Mouse (Mus musculus) limb, embryonic 11.5 days (tissue): ENCODE measurements around the gene Crk. TPM values are rescaled to one million over a fixed set of nuclear protein-coding genes. Genes with fewer than 3 reads are reported as not detected.
"Not testable (repeated sequence)": the region's sequence is repeated elsewhere in the genome, so short reads cannot be mapped to it uniquely, and the experiment has no call there.

ENCODE experiments used
- ATAC-seq: fragments of 200-750 bp; cut with Nextera tagmentation; 2 replicates; pipeline ENCODE4 v1.8.0; 2017; ENCODE audit warnings: low read depth; ENCODE audit not compliant: insufficient number of reproducible peaks, low FRiP score, low TSS enrichment
- DNase-seq: peaks from one replicate; pipeline ENCODE4 v3.0.0-alpha.2; 2015; ENCODE audit warnings: low spot score
- H3K27ac ChIP-seq: fragments of 300-500 bp; sonication (generic); replicated peaks from 2 replicates; pipeline ENCODE4 v1.5.1; 2014; ENCODE audit warnings: low read depth, mild to moderate bottlenecking, low read length
- H3K27me3 ChIP-seq: fragments of 300-500 bp; sonication (generic); 2 replicates; pipeline ENCODE4 v1.6.1; 2014; ENCODE audit warnings: mild to moderate bottlenecking, low read length, mixed read lengths; ENCODE audit not compliant: control insufficient read depth, insufficient read depth
- H3K36me3 ChIP-seq: fragments of 300-500 bp; sonication (generic); 2 replicates; pipeline ENCODE4 v1.6.1; 2014; ENCODE audit warnings: mild to moderate bottlenecking, low read length, moderate library complexity, mixed read lengths; ENCODE audit not compliant: control insufficient read depth, insufficient read depth
- H3K4me1 ChIP-seq: fragments of 300-500 bp; sonication (generic); 2 replicates; pipeline ENCODE4 v1.6.1; 2014; ENCODE audit warnings: low read length, mixed read lengths; ENCODE audit not compliant: control insufficient read depth, insufficient read depth
- H3K4me2 ChIP-seq: fragments of 300-500 bp; sonication (generic); 2 replicates; pipeline ENCODE4 v1.6.1; 2014; ENCODE audit warnings: low read depth, mild to moderate bottlenecking, moderate library complexity; ENCODE audit not compliant: severe bottlenecking
- H3K4me3 ChIP-seq: fragments of 300-500 bp; sonication (generic); 2 replicates; pipeline ENCODE4 v1.5.1; 2014; ENCODE audit warnings: low read depth, low read length
- H3K9ac ChIP-seq: fragments of 300-500 bp; sonication (generic); 2 replicates; pipeline ENCODE4 v1.6.1; 2014; ENCODE audit warnings: mild to moderate bottlenecking, low read length
- H3K9me3 ChIP-seq: fragments of 300-500 bp; sonication (generic); 2 replicates; pipeline ENCODE4 v1.6.1; 2016; ENCODE audit warnings: low read length; ENCODE audit not compliant: control insufficient read depth
- WGBS: fragments of 180-500 bp; shearing (Covaris S2); extraction: QIAGEN DNeasy Blood & Tissue Kit; methylation state at CpG from one replicate; pipeline ENCODE4 v1.1.7; 2014; 5-methylcytosine and 5-hydroxymethylcytosine counted together
- polyA plus RNA-seq: library from polyadenylated mRNA; unstranded; fragments of >200 nt; fragmentation: Nextera tagmentation; extraction: Ambion mirVana; gene quantifications from 2 replicates; pipeline ENCODE4 v1.2.1, GENCODE M21; 2014

Gene Crk
- polyA plus RNA-seq, 1 experiment from 2014 or later = 107 TPM

- Histone ChIP-seq H3K9me3 (no peaks in the 10 kb centered on the region), H3K36me3 (no peaks in the 10 kb centered on the region), H3K4me2 (no peak overlapping the region), H3K27ac (no peak overlapping the region), H3K27me3 (no peaks in the 10 kb centered on the region), H3K4me3 (no peak overlapping the region), H3K9ac (no peak overlapping the region), H3K4me1 (no peaks in the 10 kb centered on the region)
- 88% methylated on average over 8 of the region's 8 CpGs for WGBS
- no peak for DNase-seq
- ATAC-seq = no peak
These were observed 37.7 kb downstream of the Crk start for GRCm38 (mm10) chr11:75716661-75717325.

- no peak overlapping the region for H3K4me2 ChIP-seq
- H3K27me3 ChIP-seq = no peaks in the 10 kb centered on the region
- DNase-seq (no peak), ATAC-seq (no peak)
- no peak overlapping the region for H3K4me3 ChIP-seq
- H3K9ac ChIP-seq = no peak overlapping the region
- H3K27ac ChIP-seq = no peak overlapping the region
- 49% methylated on average over 4 of the region's 4 CpGs for WGBS
- H3K36me3 ChIP-seq = no peaks in the 10 kb centered on the region
- no peaks in the 10 kb centered on the region for H3K9me3 ChIP-seq
- no peaks in the 10 kb centered on the region for H3K4me1 ChIP-seq
These were observed 43.3 kb downstream of the Crk start for GRCm38 (mm10) chr11:75722339-75722738.

GRCm38 (mm10) chr11:75727168-75727567 lies 48.1 kb downstream of the Crk start:
- WGBS = 73% methylated on average over 2 of the region's 2 CpGs
- no peak overlapping the region for H3K4me3 ChIP-seq
- no peaks in the 10 kb centered on the region for H3K27me3 ChIP-seq
- no peak overlapping the region for H3K27ac ChIP-seq
- no peak overlapping the region for H3K4me2 ChIP-seq
- H3K9ac ChIP-seq = no peak overlapping the region
- DNase-seq (no peak), ATAC-seq (no peak)
- H3K9me3 ChIP-seq = no peaks in the 10 kb centered on the region
- H3K36me3 ChIP-seq = no peaks in the 10 kb centered on the region
- H3K4me1 ChIP-seq = no peaks in the 10 kb centered on the region

GRCm38 (mm10) chr11:75727659-75728058 lies 48.6 kb downstream of the Crk start:
- H3K27me3 ChIP-seq, H3K9ac ChIP-seq, H3K4me1 ChIP-seq, DNase-seq, ATAC-seq, H3K27ac ChIP-seq, H3K4me2 ChIP-seq, H3K4me3 ChIP-seq, H3K36me3 ChIP-seq, H3K9me3 ChIP-seq: not testable (repeated sequence)
- 94% methylated on average over 5 of the region's 6 CpGs for WGBS

GRCm38 (mm10) chr11:75732434-75733226 lies 53.6 kb downstream of the Crk start, which contains the start of gene Ywhae:
Gene Ywhae, plus strand, starts transcription at chr11:75732869.
- ATAC-seq (peak; percentile 90), DNase-seq (peak; percentile 96)
- H3K36me3 ChIP-seq = peaks cover under 1% of the 10 kb centered on the region; the same call in 1 of the 2 replicates
- no peaks in the 10 kb centered on the region for H3K9me3 ChIP-seq
- H3K4me3 ChIP-seq = peak within 1 kb of the TSS; percentile 97
- no peaks in the 10 kb centered on the region for H3K27me3 ChIP-seq
- under 1% methylated on average over 72 of the region's 76 CpGs for WGBS
- peak within 1 kb of the TSS; percentile 99 for H3K9ac ChIP-seq
- peak within 1 kb of the TSS; percentile 83 for H3K4me2 ChIP-seq
- H3K4me1 ChIP-seq = 0 out of 2 replicates have a peak, but pooled peaks cover 9% of the 10 kb centered on the region
- peak within 1 kb of the TSS; percentile 90 for H3K27ac ChIP-seq

GRCm38 (mm10) chr11:75733227-75733940 lies 54.3 kb downstream of the Crk start:
- Histone ChIP-seq H3K36me3 (peaks cover 2% of the 10 kb centered on the region; the same call in 1 of the 2 replicates), H3K9me3 (no peaks in the 10 kb centered on the region), H3K4me1 (0 out of 2 replicates have a peak, but pooled peaks cover 9% of the 10 kb centered on the region), H3K27ac (peak overlapping the region; percentile 90), H3K9ac (peak overlapping the region; percentile 99), H3K27me3 (no peaks in the 10 kb centered on the region), H3K4me2 (peak overlapping the region; percentile 83), H3K4me3 (peak overlapping the region; percentile 97)
- DNase-seq (no peak), ATAC-seq (peak; percentile 36; the same call in 1 of the 2 replicates)
- WGBS = under 1% methylated on average over 51 of the region's 52 CpGs

- DNase-seq (no peak), ATAC-seq (no peak)
- H3K36me3 ChIP-seq = peaks cover 5% of the 10 kb centered on the region; the same call in 1 of the 2 replicates
- H3K27me3 ChIP-seq = no peaks in the 10 kb centered on the region
- no peak overlapping the region for H3K4me3 ChIP-seq
- no peaks in the 10 kb centered on the region for H3K9me3 ChIP-seq
- 76% methylated on average over 5 of the region's 5 CpGs for WGBS
- H3K4me1 ChIP-seq = 0 out of 2 replicates have a peak, but pooled peaks cover 9% of the 10 kb centered on the region
- no peak overlapping the region for H3K27ac ChIP-seq
- H3K9ac ChIP-seq = no peak overlapping the region
- peak overlapping the region; percentile 83; the same call in 1 of the 2 replicates for H3K4me2 ChIP-seq
These were observed 56.6 kb downstream of the Crk start for GRCm38 (mm10) chr11:75735462-75736252.
